Mouse (Mus musculus): ENCODE results near the gene Cyp2c23. TPM values are rescaled to one million over a fixed set of nuclear protein-coding genes. Genes with fewer than 3 reads are reported as not detected.

The Cyp2c23 gene
- polyA plus RNA-seq, 1 experiment from 2014 or later, result 4.0 TPM

DNA sequence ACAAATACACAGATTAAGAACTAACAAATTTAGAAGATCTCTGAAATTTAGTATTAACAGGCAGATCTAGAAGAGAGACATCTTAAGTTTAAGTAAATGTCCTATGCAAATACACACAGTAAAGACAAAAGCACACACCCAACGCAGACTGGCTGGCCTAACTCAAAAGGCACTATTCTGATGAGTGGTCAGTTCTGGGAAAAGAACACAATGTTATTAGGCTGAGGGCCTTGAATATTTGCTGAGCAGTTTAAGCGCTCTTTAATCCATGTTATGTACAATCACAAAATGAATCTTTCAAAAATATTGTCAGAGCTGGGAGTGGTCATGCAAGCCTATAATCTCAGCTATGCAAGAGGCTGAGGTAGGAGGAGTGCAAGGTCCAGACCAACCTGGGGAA, 35.7 kb upstream of the Cyp2c23 start:
- Histone ChIP-seq H3K4me1 (ENCODE audit: control insufficient read depth, insufficient read depth, low read length) (no peaks in the 10 kb centered on the region), H3K36me3 (ENCODE audit: control insufficient read depth, insufficient read depth, low read length) (no peaks in the 10 kb centered on the region), H3K27me3 (ENCODE audit: control insufficient read depth, insufficient read depth, low read length) (no peaks in the 10 kb centered on the region), H3K9ac (ENCODE audit: low read length) (no peak overlapping the region), H3K4me2 (ENCODE audit: low read depth, low read length) (no peak overlapping the region), H3K27ac (ENCODE audit: low read length) (0 out of 2 replicates have a peak overlapping the region, but pooled peaks have one; percentile 10), H3K9me3 (replicated peaks; ENCODE audit: control insufficient read depth, low read length) (no peaks in the 10 kb centered on the region), H3K4me3 (replicated peaks; ENCODE audit: low read length) (no peak overlapping the region)
- no peak for ATAC-seq (ENCODE audit: insufficient read depth, low FRiP score)
- 71% methylated on average over 2 of the region's 2 CpGs for WGBS

DNA sequence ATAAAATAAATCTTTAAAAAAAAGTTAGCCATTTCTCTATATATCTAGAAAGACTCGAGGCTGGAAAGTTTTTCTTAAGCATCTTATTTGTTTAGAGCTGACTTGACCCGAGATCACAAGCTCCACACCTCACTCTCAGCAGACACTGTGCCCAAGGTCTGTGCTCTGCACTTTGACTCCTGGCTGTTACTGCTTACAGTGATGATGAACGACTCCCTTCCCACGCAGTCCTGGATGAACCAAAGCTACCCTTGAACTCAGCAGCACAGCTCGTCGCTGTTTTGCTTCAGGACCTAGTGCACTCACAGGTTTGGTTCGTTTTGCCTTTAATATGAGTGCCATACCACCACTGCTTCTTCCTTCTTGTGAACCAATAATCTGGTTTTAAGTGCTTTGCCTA, 34.8 kb upstream of the Cyp2c23 start:
- 75% methylated on average over 7 of the region's 7 CpGs for WGBS
- Histone ChIP-seq H3K4me1 (ENCODE audit: control insufficient read depth, insufficient read depth, low read length) (no peaks in the 10 kb centered on the region), H3K9me3 (replicated peaks; ENCODE audit: control insufficient read depth, low read length) (no peaks in the 10 kb centered on the region), H3K27me3 (ENCODE audit: control insufficient read depth, insufficient read depth, low read length) (no peaks in the 10 kb centered on the region), H3K4me2 (ENCODE audit: low read depth, low read length) (no peak overlapping the region), H3K4me3 (replicated peaks; ENCODE audit: low read length) (no peak overlapping the region), H3K9ac (ENCODE audit: low read length) (no peak overlapping the region), H3K27ac (ENCODE audit: low read length) (no peak overlapping the region), H3K36me3 (ENCODE audit: control insufficient read depth, insufficient read depth, low read length) (no peaks in the 10 kb centered on the region)
- ATAC-seq (ENCODE audit: insufficient read depth, low FRiP score), result no peak

DNA sequence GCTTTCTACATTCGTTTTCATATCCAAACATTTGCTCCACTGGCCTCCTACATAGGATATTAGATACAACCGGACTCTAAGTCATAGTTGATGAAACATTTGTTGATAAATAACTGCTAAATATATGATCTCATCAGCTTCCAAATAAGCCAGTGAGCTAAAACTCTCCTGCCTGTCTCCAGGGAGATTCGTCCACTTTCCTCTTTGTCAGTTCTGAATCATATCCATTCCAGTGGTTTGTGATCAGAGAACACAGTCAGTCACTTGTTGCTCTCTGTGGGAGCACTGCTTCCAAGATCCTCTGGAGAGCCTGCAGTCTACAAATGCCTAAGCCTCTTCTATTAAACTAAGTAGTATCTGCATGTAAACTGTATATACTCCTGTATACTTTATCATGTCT, 31.2 kb upstream of the Cyp2c23 start:
- Histone ChIP-seq H3K4me3 (replicated peaks; ENCODE audit: low read length) (no peak overlapping the region), H3K9ac (ENCODE audit: low read length) (no peak overlapping the region), H3K4me1 (ENCODE audit: control insufficient read depth, insufficient read depth, low read length) (no peaks in the 10 kb centered on the region), H3K27ac (ENCODE audit: low read length) (no peak overlapping the region), H3K36me3 (ENCODE audit: control insufficient read depth, insufficient read depth, low read length) (peaks cover 5% of the 10 kb centered on the region; the same call in 1 of the 2 replicates), H3K27me3 (ENCODE audit: control insufficient read depth, insufficient read depth, low read length) (no peaks in the 10 kb centered on the region), H3K4me2 (ENCODE audit: low read depth, low read length) (no peak overlapping the region), H3K9me3 (replicated peaks; ENCODE audit: control insufficient read depth, low read length) (no peaks in the 10 kb centered on the region)
- WGBS, result 83% methylated on average over 3 of the region's 3 CpGs
- no peak for ATAC-seq (ENCODE audit: insufficient read depth, low FRiP score)

DNA sequence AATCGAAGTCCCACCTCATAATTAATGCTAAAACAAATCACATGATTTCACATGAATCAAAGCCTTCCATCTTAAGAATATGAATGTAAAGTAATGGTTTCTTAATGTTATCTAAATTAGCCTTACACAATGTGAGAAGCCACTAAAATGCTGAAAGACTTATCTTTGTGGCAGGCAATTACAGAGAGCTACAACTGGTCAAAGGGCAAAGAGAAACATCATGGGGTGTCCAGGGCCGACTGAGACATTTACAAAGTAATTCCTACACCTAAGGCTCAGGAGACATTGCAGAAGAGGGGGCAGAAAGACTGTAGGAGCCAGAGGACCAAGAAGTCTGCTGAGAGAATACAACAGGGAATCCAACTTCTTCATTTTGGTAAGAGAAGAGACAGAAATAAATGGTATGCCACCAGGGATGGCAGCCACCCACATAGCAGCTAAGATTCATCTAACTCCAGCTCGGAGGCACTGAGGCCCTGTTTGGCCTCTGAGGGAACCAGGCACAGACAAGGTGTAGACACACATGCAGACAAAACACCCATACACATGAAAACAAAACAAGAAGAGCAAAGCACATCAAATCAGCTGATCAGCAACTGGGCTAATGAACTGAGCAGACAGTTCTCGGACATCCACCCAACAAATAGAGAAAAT, 26.3 kb upstream of the Cyp2c23 start:
- no peaks in the 10 kb centered on the region for H3K4me1 ChIP-seq (ENCODE audit: control insufficient read depth, insufficient read depth, low read length)
- no peak overlapping the region for H3K9ac ChIP-seq (ENCODE audit: low read length)
- H3K4me2 ChIP-seq (ENCODE audit: low read depth, low read length), result no peak overlapping the region
- no peak overlapping the region for H3K4me3 ChIP-seq (replicated peaks; ENCODE audit: low read length)
- no peak for ATAC-seq (ENCODE audit: insufficient read depth, low FRiP score)
- peaks cover 6% of the 10 kb centered on the region; the same call in 1 of the 2 replicates for H3K36me3 ChIP-seq (ENCODE audit: control insufficient read depth, insufficient read depth, low read length)
- 69% methylated on average over 4 of the region's 4 CpGs for WGBS
- no peaks in the 10 kb centered on the region for H3K9me3 ChIP-seq (replicated peaks; ENCODE audit: control insufficient read depth, low read length)
- H3K27ac ChIP-seq (ENCODE audit: low read length), result no peak overlapping the region
- H3K27me3 ChIP-seq (ENCODE audit: control insufficient read depth, insufficient read depth, low read length), result no peaks in the 10 kb centered on the region

DNA sequence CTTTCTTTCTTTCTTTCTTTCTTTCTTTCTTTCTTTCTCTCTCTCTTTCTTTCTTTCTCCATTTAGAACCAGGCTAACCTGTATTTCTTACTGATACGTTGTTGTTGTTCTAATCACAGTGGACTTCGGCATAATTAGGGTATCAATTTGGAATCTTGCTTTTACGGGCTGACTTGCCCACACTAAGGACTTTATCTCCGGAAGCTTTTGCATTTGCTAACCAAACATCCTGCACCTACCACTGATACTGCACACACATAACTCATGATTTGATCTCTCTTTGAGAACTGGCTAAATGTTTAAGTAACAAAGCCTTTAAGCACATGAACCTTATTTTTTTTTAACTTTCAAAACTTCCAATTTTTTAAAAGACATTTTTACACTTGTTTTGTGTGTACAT, 21.4 kb upstream of the Cyp2c23 start:
- no peak for ATAC-seq (ENCODE audit: insufficient read depth, low FRiP score)
- Histone ChIP-seq H3K27me3 (ENCODE audit: control insufficient read depth, insufficient read depth, low read length) (no peaks in the 10 kb centered on the region), H3K4me1 (ENCODE audit: control insufficient read depth, insufficient read depth, low read length) (no peaks in the 10 kb centered on the region), H3K27ac (ENCODE audit: low read length) (no peak overlapping the region; the same call in 1 of the 2 replicates), H3K9me3 (replicated peaks; ENCODE audit: control insufficient read depth, low read length) (no peaks in the 10 kb centered on the region), H3K9ac (ENCODE audit: low read length) (no peak overlapping the region), H3K4me2 (ENCODE audit: low read depth, low read length) (no peak overlapping the region), H3K4me3 (replicated peaks; ENCODE audit: low read length) (no peak overlapping the region), H3K36me3 (ENCODE audit: control insufficient read depth, insufficient read depth, low read length) (peaks cover 6% of the 10 kb centered on the region; the same call in 1 of the 2 replicates)
- 59% methylated on average over 4 of the region's 4 CpGs for WGBS

DNA sequence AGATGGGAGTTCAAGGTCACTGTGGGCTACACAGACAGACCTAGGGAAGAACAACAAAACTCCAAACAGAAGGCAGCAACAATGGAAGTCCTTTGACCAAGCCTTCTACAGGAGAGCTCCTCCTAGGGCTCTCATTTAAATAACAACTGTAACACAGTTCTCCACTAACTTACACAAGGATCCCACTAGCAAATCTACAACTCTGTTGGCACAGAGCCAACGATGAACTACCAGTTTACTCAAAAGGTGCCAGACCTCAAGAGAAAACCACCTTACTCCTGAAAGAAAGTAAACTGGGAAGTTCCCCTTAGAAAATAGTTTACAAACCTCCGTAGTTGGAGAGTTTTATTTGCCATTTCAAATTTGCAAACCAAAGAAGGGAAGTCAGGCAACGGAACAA, 20.3 kb upstream of the Cyp2c23 start:
- Histone ChIP-seq H3K27me3 (ENCODE audit: control insufficient read depth, insufficient read depth, low read length) (no peaks in the 10 kb centered on the region), H3K9me3 (replicated peaks; ENCODE audit: control insufficient read depth, low read length) (no peaks in the 10 kb centered on the region), H3K4me2 (ENCODE audit: low read depth, low read length) (no peak overlapping the region), H3K4me1 (ENCODE audit: control insufficient read depth, insufficient read depth, low read length) (no peaks in the 10 kb centered on the region), H3K9ac (ENCODE audit: low read length) (no peak overlapping the region), H3K4me3 (replicated peaks; ENCODE audit: low read length) (no peak overlapping the region), H3K36me3 (ENCODE audit: control insufficient read depth, insufficient read depth, low read length) (peaks cover 3% of the 10 kb centered on the region; the same call in 1 of the 2 replicates), H3K27ac (ENCODE audit: low read length) (no peak overlapping the region)
- whole genome bisulfite sequencing, result 58% methylated on average over 3 of the region's 3 CpGs
- no peak for ATAC-seq (ENCODE audit: insufficient read depth, low FRiP score)

DNA sequence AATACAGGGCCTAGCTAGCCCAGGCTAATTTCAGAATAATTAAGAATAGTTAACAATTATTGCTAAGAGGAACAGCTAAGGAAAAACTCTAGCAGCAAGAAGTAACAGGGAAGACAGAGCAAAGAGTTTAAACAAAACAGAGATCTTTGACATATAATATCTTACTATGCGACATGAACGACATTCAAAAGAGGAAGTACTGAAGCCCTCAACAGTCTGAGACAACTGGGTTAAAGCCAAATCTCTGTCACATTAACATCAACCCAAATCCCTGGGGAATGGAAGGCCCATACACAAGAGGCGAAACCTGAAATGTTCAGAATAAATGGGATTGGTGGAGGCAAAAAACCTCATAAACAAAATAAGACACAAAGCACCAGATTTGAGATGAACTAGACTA, 16.8 kb upstream of the Cyp2c23 start:
- WGBS, result 72% methylated on average over 3 of the region's 3 CpGs
- Histone ChIP-seq H3K9me3 (replicated peaks; ENCODE audit: control insufficient read depth, low read length) (no peaks in the 10 kb centered on the region), H3K36me3 (ENCODE audit: control insufficient read depth, insufficient read depth, low read length) (peaks cover 3% of the 10 kb centered on the region; the same call in 1 of the 2 replicates), H3K4me3 (replicated peaks; ENCODE audit: low read length) (no peak overlapping the region), H3K4me1 (ENCODE audit: control insufficient read depth, insufficient read depth, low read length) (no peaks in the 10 kb centered on the region), H3K27me3 (ENCODE audit: control insufficient read depth, insufficient read depth, low read length) (no peaks in the 10 kb centered on the region), H3K27ac (ENCODE audit: low read length) (no peak overlapping the region), H3K9ac (ENCODE audit: low read length) (no peak overlapping the region), H3K4me2 (ENCODE audit: low read depth, low read length) (no peak overlapping the region)
- no peak for ATAC-seq (ENCODE audit: insufficient read depth, low FRiP score)

DNA sequence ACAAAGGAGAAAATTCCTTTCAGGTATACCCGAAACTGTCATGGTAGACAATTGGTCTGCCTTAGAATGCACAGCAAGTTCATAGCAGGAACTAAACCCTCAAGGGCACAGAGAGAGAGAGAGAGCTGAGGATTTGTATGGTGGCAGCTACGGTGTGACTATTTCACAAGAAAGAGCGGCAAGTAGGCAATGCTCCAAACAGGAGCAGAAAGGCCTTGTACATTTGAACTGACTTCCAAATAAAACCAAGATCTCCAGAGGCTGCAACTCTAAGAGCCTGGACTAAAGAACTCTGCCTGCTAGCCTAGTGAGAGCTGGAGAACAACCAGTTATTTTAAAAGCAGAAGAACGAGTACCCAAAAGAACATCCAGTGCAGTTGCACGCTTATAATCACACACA, 13.1 kb upstream of the Cyp2c23 start:
- Histone ChIP-seq H3K27ac (ENCODE audit: low read length) (no peak overlapping the region), H3K4me2 (ENCODE audit: low read depth, low read length) (no peak overlapping the region), H3K27me3 (ENCODE audit: control insufficient read depth, insufficient read depth, low read length) (no peaks in the 10 kb centered on the region), H3K36me3 (ENCODE audit: control insufficient read depth, insufficient read depth, low read length) (peaks cover 16% of the 10 kb centered on the region; the same call in 1 of the 2 replicates), H3K9ac (ENCODE audit: low read length) (no peak overlapping the region), H3K4me1 (ENCODE audit: control insufficient read depth, insufficient read depth, low read length) (no peaks in the 10 kb centered on the region), H3K9me3 (replicated peaks; ENCODE audit: control insufficient read depth, low read length) (no peaks in the 10 kb centered on the region), H3K4me3 (replicated peaks; ENCODE audit: low read length) (no peak overlapping the region)
- no peak for ATAC-seq (ENCODE audit: insufficient read depth, low FRiP score)
- WGBS, result 84% methylated on average over 5 of the region's 5 CpGs

DNA sequence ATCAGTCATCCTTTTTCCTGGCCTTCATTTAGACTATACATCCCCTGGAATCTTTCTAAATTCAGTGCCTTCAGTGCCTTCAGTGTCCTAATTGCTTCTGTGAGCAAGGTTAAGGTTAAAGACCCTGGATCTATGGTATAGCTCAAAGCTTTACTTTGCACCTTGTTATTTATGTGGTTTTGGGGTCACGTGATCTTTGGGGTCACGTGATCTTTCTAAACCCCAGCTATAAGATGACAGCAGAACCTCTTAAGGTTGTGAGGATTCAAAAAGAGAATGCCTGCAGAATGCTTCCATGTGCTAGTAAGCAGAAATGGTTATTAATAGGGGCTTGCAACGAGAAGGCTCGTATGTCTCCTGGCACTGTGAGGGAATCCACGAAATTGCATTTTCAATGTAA, 4.4 kb upstream of the Cyp2c23 start:
- H3K27ac ChIP-seq (ENCODE audit: low read length), result no peak overlapping the region
- H3K4me2 ChIP-seq (ENCODE audit: low read depth, low read length), result no peak overlapping the region
- 85% methylated on average over 5 of the region's 5 CpGs for WGBS
- H3K4me3 ChIP-seq (replicated peaks; ENCODE audit: low read length), result no peak overlapping the region
- no peaks in the 10 kb centered on the region for H3K9me3 ChIP-seq (replicated peaks; ENCODE audit: control insufficient read depth, low read length)
- H3K27me3 ChIP-seq (ENCODE audit: control insufficient read depth, insufficient read depth, low read length), result no peaks in the 10 kb centered on the region
- no peak for ATAC-seq (ENCODE audit: insufficient read depth, low FRiP score)
- no peak overlapping the region for H3K9ac ChIP-seq (ENCODE audit: low read length)
- H3K36me3 ChIP-seq (ENCODE audit: control insufficient read depth, insufficient read depth, low read length), result peaks cover 7% of the 10 kb centered on the region
- H3K4me1 ChIP-seq (ENCODE audit: control insufficient read depth, insufficient read depth, low read length), result 0 out of 2 replicates have a peak, but pooled peaks cover 3% of the 10 kb centered on the region

All from stomach, embryonic 16.5 days (tissue).